Mouse (Mus musculus) intestine, embryonic 16.5 days (tissue): ENCODE measurements around the gene Hdgfl2. TPM values are rescaled to one million over a fixed set of nuclear protein-coding genes. Genes with fewer than 3 reads are reported as not detected.
"Not testable (repeated sequence)": the region's sequence is repeated elsewhere in the genome, so short reads cannot be mapped to it uniquely, and the experiment has no call there.

ENCODE experiments used
- ATAC-seq: fragments of 200-750 bp; cut with Nextera tagmentation; 2 replicates; pipeline ENCODE4 v1.8.0; 2017; ENCODE audit warnings: moderate TSS enrichment, moderate library complexity
- H3K27ac ChIP-seq: fragments of 300-500 bp; sonication (generic); 2 replicates; pipeline ENCODE4 v1.5.1; 2014; ENCODE audit warnings: mild to moderate bottlenecking, low read length
- H3K27me3 ChIP-seq: fragments of 300-500 bp; sonication (generic); replicated peaks from 2 replicates; pipeline ENCODE4 v1.6.1; 2014; ENCODE audit warnings: low read length, control low read depth, mixed read lengths; ENCODE audit not compliant: control insufficient read depth, insufficient read depth
- H3K36me3 ChIP-seq: fragments of 300-500 bp; sonication (generic); 2 replicates; pipeline ENCODE4 v1.6.1; 2014; ENCODE audit warnings: low read length, control low read depth; ENCODE audit not compliant: control insufficient read depth, insufficient read depth
- H3K4me1 ChIP-seq: fragments of 300-500 bp; sonication (generic); 2 replicates; pipeline ENCODE4 v1.6.1; 2014; ENCODE audit warnings: low read length, control low read depth, mixed read lengths; ENCODE audit not compliant: control insufficient read depth, insufficient read depth
- H3K4me2 ChIP-seq: fragments of 300-500 bp; sonication (generic); 2 replicates; pipeline ENCODE4 v1.6.1; 2014; ENCODE audit warnings: low read depth, low read length, control low read depth
- H3K4me3 ChIP-seq: fragments of 300-500 bp; sonication (generic); 2 replicates; pipeline ENCODE4 v1.5.1; 2014; ENCODE audit warnings: mild to moderate bottlenecking, low read length
- H3K9ac ChIP-seq: fragments of 300-500 bp; sonication (generic); 2 replicates; pipeline ENCODE4 v1.6.1; 2014; ENCODE audit warnings: low read depth, low read length
- H3K9me3 ChIP-seq: fragments of 300-500 bp; sonication (generic); 2 replicates; pipeline ENCODE4 v1.6.1; 2016; ENCODE audit warnings: low read length, control low read depth; ENCODE audit not compliant: control insufficient read depth
- WGBS: fragments of 180-500 bp; shearing (Covaris S2); extraction: QIAGEN DNeasy Blood & Tissue Kit; methylation state at CpG from one replicate; pipeline ENCODE4 v1.1.7; 2014; 5-methylcytosine and 5-hydroxymethylcytosine counted together
- polyA plus RNA-seq: library from polyadenylated mRNA; unstranded; fragments of >200 nt; fragmentation: Nextera tagmentation; extraction: Ambion mirVana; gene quantifications from 2 replicates; pipeline ENCODE4 v1.2.1, GENCODE M21; 2015

Hdgfl2 gene
- polyA plus RNA-seq, 1 experiment from 2014 or later: 75.0 TPM

GRCm38 (mm10) chr17:56055945-56056678, 23.3 kb upstream of the Hdgfl2 start:
- H3K9me3 ChIP-seq: no peaks in the 10 kb centered on the region
- H3K36me3 ChIP-seq: peaks cover 22% of the 10 kb centered on the region
- 67% methylated on average over 4 of the region's 4 CpGs for WGBS
- no peak overlapping the region for H3K4me3 ChIP-seq
- ATAC-seq: no peak
- H3K4me2 ChIP-seq: no peak overlapping the region
- H3K9ac ChIP-seq: no peak overlapping the region
- H3K27ac ChIP-seq: no peak overlapping the region
- no peaks in the 10 kb centered on the region for H3K27me3 ChIP-seq
- H3K4me1 ChIP-seq: no peaks in the 10 kb centered on the region

GRCm38 (mm10) chr17:56057381-56058120, 21.9 kb upstream of the Hdgfl2 start:
- no peaks in the 10 kb centered on the region for H3K9me3 ChIP-seq
- no peaks in the 10 kb centered on the region for H3K4me1 ChIP-seq
- H3K4me3 ChIP-seq: no peak overlapping the region
- no peaks in the 10 kb centered on the region for H3K27me3 ChIP-seq
- peaks cover 25% of the 10 kb centered on the region for H3K36me3 ChIP-seq
- no peak for ATAC-seq
- H3K9ac ChIP-seq: no peak overlapping the region
- H3K27ac ChIP-seq: no peak overlapping the region
- H3K4me2 ChIP-seq: no peak overlapping the region
- 87% methylated on average over 11 of the region's 11 CpGs for WGBS

GRCm38 (mm10) chr17:56062081-56062480, 17.4 kb upstream of the Hdgfl2 start:
- H3K9ac ChIP-seq: no peak overlapping the region
- H3K4me2 ChIP-seq: no peak overlapping the region
- ATAC-seq: no peak
- H3K4me3 ChIP-seq: no peak overlapping the region
- no peaks in the 10 kb centered on the region for H3K4me1 ChIP-seq
- no peaks in the 10 kb centered on the region for H3K9me3 ChIP-seq
- no peak overlapping the region for H3K27ac ChIP-seq
- peaks cover 52% of the 10 kb centered on the region for H3K36me3 ChIP-seq
- H3K27me3 ChIP-seq: no peaks in the 10 kb centered on the region
- 92% methylated on average over 7 of the region's 7 CpGs for WGBS

GRCm38 (mm10) chr17:56065715-56066114, 13.7 kb upstream of the Hdgfl2 start:
- ATAC-seq, H3K4me3 ChIP-seq, H3K27ac ChIP-seq, H3K9ac ChIP-seq, H3K9me3 ChIP-seq, H3K27me3 ChIP-seq, H3K4me1 ChIP-seq, H3K4me2 ChIP-seq: not testable (repeated sequence)
- H3K36me3 ChIP-seq: peaks cover 64% of the 10 kb centered on the region
- 78% methylated on average over 6 of the region's 6 CpGs for WGBS

GRCm38 (mm10) chr17:56066451-56066850, 13.0 kb upstream of the Hdgfl2 start:
- Histone ChIP-seq H3K4me2 (no peak overlapping the region), H3K27ac (no peak overlapping the region; the same call in 1 of the 2 replicates), H3K27me3 (no peaks in the 10 kb centered on the region), H3K4me3 (no peak overlapping the region), H3K9me3 (no peaks in the 10 kb centered on the region), H3K9ac (no peak overlapping the region), H3K4me1 (no peaks in the 10 kb centered on the region), H3K36me3 (peaks cover 67% of the 10 kb centered on the region)
- ATAC-seq: no peak

- peaks cover 10% of the 10 kb centered on the region for H3K4me1 ChIP-seq
- ATAC-seq: no peak
- no peak overlapping the region for H3K27ac ChIP-seq
- WGBS: 95% methylated on average over 14 of the region's 14 CpGs
- no peaks in the 10 kb centered on the region for H3K27me3 ChIP-seq
- no peak overlapping the region for H3K4me2 ChIP-seq
- no peak overlapping the region for H3K4me3 ChIP-seq
- H3K9me3 ChIP-seq: no peaks in the 10 kb centered on the region
- peaks cover 50% of the 10 kb centered on the region for H3K36me3 ChIP-seq
- H3K9ac ChIP-seq: no peak overlapping the region
These were observed 10.4 kb upstream of the Hdgfl2 start for GRCm38 (mm10) chr17:56069066-56069465.

- H3K27ac ChIP-seq: no peak overlapping the region
- no peaks in the 10 kb centered on the region for H3K9me3 ChIP-seq
- no peak overlapping the region for H3K4me3 ChIP-seq
- H3K36me3 ChIP-seq: peaks cover 35% of the 10 kb centered on the region
- H3K9ac ChIP-seq: no peak overlapping the region
- no peak overlapping the region for H3K4me2 ChIP-seq
- ATAC-seq: no peak
- peaks cover 17% of the 10 kb centered on the region for H3K4me1 ChIP-seq
- H3K27me3 ChIP-seq: no peaks in the 10 kb centered on the region
These were observed 8.3 kb upstream of the Hdgfl2 start for GRCm38 (mm10) chr17:56071126-56071525.

- H3K36me3 ChIP-seq: peaks cover 31% of the 10 kb centered on the region
- H3K27me3 ChIP-seq: no peaks in the 10 kb centered on the region
- ATAC-seq: no peak
- H3K9me3 ChIP-seq: no peaks in the 10 kb centered on the region
- peaks cover 17% of the 10 kb centered on the region for H3K4me1 ChIP-seq
- H3K27ac ChIP-seq: no peak overlapping the region
- no peak overlapping the region for H3K9ac ChIP-seq
- 90% methylated on average over 5 of the region's 5 CpGs for WGBS
- H3K4me3 ChIP-seq: no peak overlapping the region
- no peak overlapping the region for H3K4me2 ChIP-seq
These were observed 7.2 kb upstream of the Hdgfl2 start for GRCm38 (mm10) chr17:56072243-56072642.

GRCm38 (mm10) chr17:56074097-56074826, 5.2 kb upstream of the Hdgfl2 start:
- H3K9ac ChIP-seq: peak overlapping the region; percentile 89
- H3K36me3 ChIP-seq: peaks cover 20% of the 10 kb centered on the region
- H3K4me2 ChIP-seq: peak overlapping the region; percentile 83
- peak overlapping the region; percentile 99 for H3K27ac ChIP-seq
- no peaks in the 10 kb centered on the region for H3K9me3 ChIP-seq
- peak; percentile 43 for ATAC-seq
- H3K27me3 ChIP-seq: no peaks in the 10 kb centered on the region
- H3K4me1 ChIP-seq: peaks cover 17% of the 10 kb centered on the region
- H3K4me3 ChIP-seq: peak overlapping the region; percentile 96
- 8% methylated on average over 22 of the region's 22 CpGs for WGBS
